Mouse (Mus musculus): ENCODE results near the gene Grifin.

GRCm38 (mm10) chr5:140607836-140608633 is 43.2 kb upstream of the Grifin start:
- TF ChIP-seq CTCF (IDR thresholded peaks at IDR 0.05; ENCODE audit: low read depth) (peak; percentile 27; the same call in 1 of the 2 replicates), EP300 (optimal IDR thresholded peaks at IDR 0.05) (no peak)

All from stomach, postnatal 0 days (tissue).